ENCODE assay signal across 6 mouse cellular contexts in the genomic region with DNA sequence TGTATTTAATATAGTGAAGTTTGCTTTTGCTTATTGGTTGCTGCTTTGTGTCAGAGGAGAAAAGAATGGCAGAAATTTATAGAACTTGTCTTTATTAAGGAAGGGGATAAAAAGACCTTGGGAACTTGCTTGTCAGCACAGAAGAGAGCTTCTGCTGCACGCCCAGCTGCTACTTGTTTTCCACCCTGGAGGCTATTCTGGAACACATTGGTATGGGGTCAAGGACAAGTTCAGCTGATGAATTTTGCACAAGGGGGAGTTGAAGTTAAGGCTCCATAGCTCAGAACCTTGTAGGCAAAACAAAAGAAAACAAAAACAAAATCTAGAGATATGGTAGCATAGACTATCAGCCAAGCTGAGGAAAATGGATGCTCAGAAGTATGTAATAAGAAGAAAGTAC.
"Had no signal": no experiment of that assay in that cellular context is flagged by ENCODE, and none has a peak within 500 bp of the region (broad histone marks: within the 10 kb centered on the region; RNA-seq: fewer than 3 reads in every experiment).

No protein-coding gene starts in this region.

- DNase-seq: layer of hippocampus, adult 9-11 months; liver; lung, adult 18-20 months; lung, postnatal 10 days; lung, postnatal 36 days; thymus, postnatal 25 days had no signal
